Mouse (Mus musculus) MEL (cell line): Measurements from ENCODE around the gene Flad1. TPM values are rescaled to one million over a fixed set of nuclear protein-coding genes. Genes with fewer than 3 reads are reported as not detected.
A peak's percentile ranks its signal among the peaks of the same experiment; 100 is the strongest.

ENCODE experiments used
- DNase-seq: peaks from one replicate; pipeline ENCODE4 v3.0.0; 2011; ENCODE audit warnings: low read depth, low spot score
- H3K27ac ChIP-seq: 2 replicates; pipeline ENCODE4 v1.5.1; 2012; ENCODE audit warnings: low read depth, mild to moderate bottlenecking, control low read depth, low read length, moderate library complexity; ENCODE audit not compliant: control insufficient read depth
- H3K27me3 ChIP-seq, 2 experiments: fragments of 150-350 bp in 1 of 2; sonication (generic) in 1 of 2; 2 replicates each; pipeline ENCODE4 v1.6.1; 2012; ENCODE audit warnings: low read length in 2 of 2, mild to moderate bottlenecking in 2 of 2, improper control_type of control experiment in 1 of 2, moderate library complexity in 1 of 2; ENCODE audit not compliant: insufficient read depth in 2 of 2, control insufficient read depth in 1 of 2
- H3K36me3 ChIP-seq, 2 experiments: 2 replicates each; pipeline ENCODE4 v1.6.1; 2012 to 2014; ENCODE audit warnings: low read length in 2 of 2, improper control_type of control experiment in 1 of 2, inconsistent platforms in 1 of 2, mild to moderate bottlenecking in 1 of 2; ENCODE audit not compliant: insufficient read depth in 2 of 2, control insufficient read depth in 1 of 2
- H3K4me1 ChIP-seq, 2 experiments: fragments of 150-350 bp in 1 of 2; sonication (generic) in 1 of 2; 2 replicates each; pipeline ENCODE4 v1.6.1; 2012; ENCODE audit warnings: low read length in 2 of 2, improper control_type of control experiment in 1 of 2, mild to moderate bottlenecking in 1 of 2; ENCODE audit not compliant: insufficient read depth in 2 of 2, control insufficient read depth in 1 of 2
- H3K4me3 ChIP-seq, 2 experiments: fragments of 150-350 bp in 1 of 2; sonication (generic) in 1 of 2; 2 replicates each; pipeline ENCODE4 v1.5.1; 2012; ENCODE audit warnings: low read depth in 2 of 2, low read length in 2 of 2, mild to moderate bottlenecking in 2 of 2, moderate library complexity in 2 of 2, control low read depth in 1 of 2, improper control_type of control experiment in 1 of 2; ENCODE audit not compliant: control insufficient read depth in 1 of 2, insufficient read depth in 1 of 2
- H3K79me2 ChIP-seq: 2 replicates; pipeline ENCODE4 v1.6.1; 2012; ENCODE audit warnings: mild to moderate bottlenecking, low read length, moderate library complexity; ENCODE audit not compliant: control insufficient read depth, poor library complexity, insufficient read depth
- H3K9ac ChIP-seq: 2 replicates; pipeline ENCODE4 v1.6.1; 2012; ENCODE audit warnings: low read depth, mild to moderate bottlenecking, control low read depth, low read length, moderate library complexity; ENCODE audit not compliant: control insufficient read depth, poor library complexity, severe bottlenecking
- H3K9me3 ChIP-seq: fragments of 150-350 bp; sonication (generic); replicated peaks from 2 replicates; pipeline ENCODE4 v1.6.1; 2012; ENCODE audit warnings: mild to moderate bottlenecking, low read length, improper control_type of control experiment, moderate library complexity; ENCODE audit not compliant: insufficient read depth
- BHLHE40 ChIP-seq: IDR thresholded peaks from 2 replicates; pipeline ENCODE4 v1.6.1; 2012; ENCODE audit warnings: low read depth, mild to moderate bottlenecking, inconsistent platforms, low read length, improper control_type of control experiment, borderline replicate concordance
- E2F4 ChIP-seq: IDR thresholded peaks from 2 replicates; pipeline ENCODE4 v1.6.1; 2011; ENCODE audit warnings: low read depth, low read length, improper control_type of control experiment, borderline replicate concordance
- ELF1 ChIP-seq: IDR thresholded peaks from 2 replicates; pipeline ENCODE4 v1.6.1; 2014; ENCODE audit warnings: low read depth, mild to moderate bottlenecking, inconsistent platforms, low read length, improper control_type of control experiment, moderate library complexity
- EP300 ChIP-seq, 2 experiments: IDR thresholded peaks; 2 replicates each; pipeline ENCODE4 v1.6.1; 2011; ENCODE audit warnings: improper control_type of control experiment in 2 of 2, low read length in 2 of 2, low read depth in 1 of 2, mild to moderate bottlenecking in 1 of 2
- GABPA ChIP-seq: IDR thresholded peaks from 2 replicates; pipeline ENCODE4 v1.6.1; 2012; ENCODE audit warnings: low read depth, mild to moderate bottlenecking, inconsistent platforms, low read length, improper control_type of control experiment, moderate library complexity
- GATA1 ChIP-seq: IDR thresholded peaks from 2 replicates; pipeline ENCODE4 v1.6.1; 2011; ENCODE audit warnings: low read depth, low read length, improper control_type of control experiment
- HCFC1 ChIP-seq: IDR thresholded peaks from 2 replicates; pipeline ENCODE4 v1.6.1; 2012; ENCODE audit warnings: low read depth, mild to moderate bottlenecking, inconsistent platforms, low read length, improper control_type of control experiment, moderate library complexity
- JUND ChIP-seq: IDR thresholded peaks from 2 replicates; pipeline ENCODE4 v1.6.1; 2011; ENCODE audit warnings: low read depth, mild to moderate bottlenecking, improper control_type of control experiment, low read length
- MAFK ChIP-seq: IDR thresholded peaks from 2 replicates; pipeline ENCODE4 v1.6.1; 2011; ENCODE audit warnings: low read depth, mild to moderate bottlenecking, low read length, improper control_type of control experiment, borderline replicate concordance
- MAX ChIP-seq: IDR thresholded peaks from 2 replicates; pipeline ENCODE4 v1.6.1; 2011; ENCODE audit warnings: low read length, improper control_type of control experiment
- MXI1 ChIP-seq: IDR thresholded peaks from 2 replicates; pipeline ENCODE4 v1.6.1; 2011; ENCODE audit warnings: mild to moderate bottlenecking, low read depth, low read length, improper control_type of control experiment
- RCOR1 ChIP-seq: IDR thresholded peaks from 2 replicates; pipeline ENCODE4 v1.6.1; 2012; ENCODE audit warnings: low read depth, mild to moderate bottlenecking, inconsistent platforms, low read length, improper control_type of control experiment
- TBP ChIP-seq: IDR thresholded peaks from 2 replicates; pipeline ENCODE4 v1.8.0; 2011; ENCODE audit warnings: low read depth, low read length, improper control_type of control experiment
- TCF12 ChIP-seq: IDR thresholded peaks from 2 replicates; pipeline ENCODE4 v1.6.1; 2014; ENCODE audit warnings: low read depth, mild to moderate bottlenecking, inconsistent platforms, low read length, improper control_type of control experiment, moderate library complexity
- USF1 ChIP-seq: IDR thresholded peaks from 2 replicates; pipeline ENCODE4 v1.6.1; 2014; ENCODE audit warnings: low read depth, mild to moderate bottlenecking, inconsistent platforms, low read length, improper control_type of control experiment, moderate library complexity
- USF2 ChIP-seq, 2 experiments: IDR thresholded peaks; 2 replicates each; pipeline ENCODE4 v1.6.1; 2011 to 2012; ENCODE audit warnings: improper control_type of control experiment in 2 of 2, low read length in 2 of 2, borderline replicate concordance in 1 of 2, inconsistent platforms in 1 of 2, low read depth in 1 of 2, mild to moderate bottlenecking in 1 of 2; ENCODE audit not compliant: insufficient read depth in 1 of 2
- ZC3H11A ChIP-seq: IDR thresholded peaks from 2 replicates; pipeline ENCODE4 v1.6.1; 2012; ENCODE audit warnings: low read depth, mild to moderate bottlenecking, inconsistent platforms, low read length, improper control_type of control experiment
- ZMIZ1 ChIP-seq: IDR thresholded peaks from 2 replicates; pipeline ENCODE4 v1.6.1; 2012; ENCODE audit warnings: low read depth, mild to moderate bottlenecking, inconsistent platforms, low read length, improper control_type of control experiment, moderate library complexity
- ZNF384 ChIP-seq: IDR thresholded peaks from 2 replicates; pipeline ENCODE4 v1.6.1; 2012; ENCODE audit warnings: low read depth, mild to moderate bottlenecking, inconsistent platforms, low read length, improper control_type of control experiment
- polyA plus RNA-seq, 2 experiments: library from polyadenylated mRNA; stranded (reverse) in 1 of 2; unstranded in 1 of 2; fragments of >175 nt in 1 of 2; fragments of >200 nt in 1 of 2; gene quantifications; 2 replicates each; pipeline versions ENCODE4 v1.2.1 to v1.2.4; 2012; ENCODE audit warnings: low replicate concordance in 2 of 2, low read depth in 1 of 2; ENCODE audit not compliant: insufficient read length in 2 of 2, insufficient read depth in 1 of 2, missing spikeins in 1 of 2
- total RNA-seq: library from RNA; depleted of rRNA; stranded (reverse); fragments of 300-350 nt; gene quantifications from 2 replicates; pipeline ENCODE4 v1.2.3, GENCODE M21; 2012

The Flad1 gene
- total and polyA plus RNA-seq, 3 experiments: 42.9 to 54.2 TPM; not detected in 1

- peaks cover 4 to 13% of the 10 kb centered on the region in 2 experiments for H3K36me3 ChIP-seq
- H3K9ac ChIP-seq: no peak overlapping the region
- no peak for DNase-seq
- no peak for TF ChIP-seq E2F4
- TF ChIP-seq EP300 (IDR thresholded peaks at IDR 0.05; ENCODE audit: low read depth in 1 of 2, low read length in 2 of 2): no peak
- TF ChIP-seq USF2 (IDR thresholded peaks at IDR 0.05; ENCODE audit: borderline replicate concordance in 1 of 2, insufficient read depth in 1 of 2, low read depth in 1 of 2, low read length in 2 of 2): no peak
- TF ChIP-seq GABPA: no peak
- TF ChIP-seq MAX: no peak
- TF ChIP-seq MXI1: no peak
- TF ChIP-seq TCF12: no peak
- TF ChIP-seq ZNF384: no peak
- no peak for TF ChIP-seq ELF1
- TF ChIP-seq JUND: no peak
- TF ChIP-seq HCFC1: no peak
- no peak for TF ChIP-seq BHLHE40
- TF ChIP-seq ZC3H11A: no peak
- no peak for TF ChIP-seq ZMIZ1
- TF ChIP-seq MAFK: no peak
- TF ChIP-seq TBP: no peak
- TF ChIP-seq, all 39 proteins: peak for 0
- Histone ChIP-seq H3K27me3 (no peaks in the 10 kb centered on the region), H3K27ac (no peak overlapping the region), H3K4me3 (no peak overlapping the region), H3K79me2 (no peaks in the 10 kb centered on the region), H3K4me1 (peaks cover 3 to 6% of the 10 kb centered on the region in 2 experiments; a peak in 2 of 4 replicates), H3K9me3 (no peaks in the 10 kb centered on the region)
These were observed 10.3 kb downstream of the Flad1 start for GRCm38 (mm10) chr3:89401329-89401728.

GRCm38 (mm10) chr3:89396654-89397005 is 15.0 kb downstream of the Flad1 start:
- Histone ChIP-seq H3K4me3 (peak overlapping the region; percentile 64 to 78), H3K27ac (peak overlapping the region; percentile 11; the same call in 1 of the 2 replicates), H3K79me2 (peaks cover 12% of the 10 kb centered on the region), H3K9ac (peak overlapping the region; percentile 73), H3K4me1 (peaks cover 3 to 9% of the 10 kb centered on the region in 2 experiments; a peak in 2 of 4 replicates), H3K9me3 (no peaks in the 10 kb centered on the region), H3K36me3 (peaks cover 2 to 4% of the 10 kb centered on the region in 2 experiments; a peak in 3 of 4 replicates), H3K27me3 (no peaks in the 10 kb centered on the region)
- no peak for TF ChIP-seq USF1
- 0 out of 2 replicates have a peak, but pooled peaks have one; percentile 24 for TF ChIP-seq GATA1
- TF ChIP-seq RCOR1: 0 out of 2 replicates have a peak, but pooled peaks have one; percentile 39
- DNase-seq: no peak
